Mouse (Mus musculus) olfactory bulb, adult 2 months (tissue): ENCODE measurements around the gene Adamts2.

Experiments used
- CTCF ChIP-seq: fragments of 200-500 bp; IDR thresholded peaks from 2 replicates; pipeline ENCODE4 v1.5.1; 2012; ENCODE audit warnings: low read depth, mild to moderate bottlenecking, low read length, moderate library complexity; ENCODE audit not compliant: insufficient read depth
- POLR2A ChIP-seq: fragments of 200-500 bp; IDR thresholded peaks from 2 replicates; pipeline ENCODE4 v1.6.1; 2012; ENCODE audit warnings: mild to moderate bottlenecking, low read depth, low read length, moderate library complexity; ENCODE audit not compliant: insufficient read depth

DNA sequence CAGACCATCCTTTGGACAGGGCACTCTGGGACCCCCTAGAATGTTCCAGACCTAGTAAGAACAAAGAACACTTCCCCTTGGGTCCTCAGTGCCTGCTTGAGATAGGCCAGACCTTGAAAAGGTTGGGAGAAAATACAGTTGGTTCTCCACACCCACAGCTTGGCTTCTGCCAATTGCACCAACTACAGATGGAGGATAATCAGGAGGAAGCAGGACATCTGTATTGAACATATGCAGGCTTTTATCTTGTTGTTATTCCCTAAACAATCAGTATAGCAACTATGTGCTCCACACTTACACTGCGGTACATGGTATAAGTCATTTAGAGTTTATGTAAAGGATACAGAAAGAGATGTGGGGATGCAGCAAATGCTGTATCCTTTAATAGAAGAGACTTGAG lies 169.1 kb downstream of the Adamts2 start:
- TF ChIP-seq CTCF (no peak), POLR2A (no peak)
